Mouse (Mus musculus) ovary, adult 18-20 months (tissue): Measurements from ENCODE around the gene Tnfrsf23.
"Not testable (repeated sequence)": the region's sequence is repeated elsewhere in the genome, so short reads cannot be mapped to it uniquely, and the experiment has no call there.

ENCODE experiments used
- DNase-seq: peaks from one replicate; pipeline ENCODE4 v3.0.0; 2022; ENCODE audit warnings: low spot score, mixed read lengths

Tnfrsf23 gene

DNA sequence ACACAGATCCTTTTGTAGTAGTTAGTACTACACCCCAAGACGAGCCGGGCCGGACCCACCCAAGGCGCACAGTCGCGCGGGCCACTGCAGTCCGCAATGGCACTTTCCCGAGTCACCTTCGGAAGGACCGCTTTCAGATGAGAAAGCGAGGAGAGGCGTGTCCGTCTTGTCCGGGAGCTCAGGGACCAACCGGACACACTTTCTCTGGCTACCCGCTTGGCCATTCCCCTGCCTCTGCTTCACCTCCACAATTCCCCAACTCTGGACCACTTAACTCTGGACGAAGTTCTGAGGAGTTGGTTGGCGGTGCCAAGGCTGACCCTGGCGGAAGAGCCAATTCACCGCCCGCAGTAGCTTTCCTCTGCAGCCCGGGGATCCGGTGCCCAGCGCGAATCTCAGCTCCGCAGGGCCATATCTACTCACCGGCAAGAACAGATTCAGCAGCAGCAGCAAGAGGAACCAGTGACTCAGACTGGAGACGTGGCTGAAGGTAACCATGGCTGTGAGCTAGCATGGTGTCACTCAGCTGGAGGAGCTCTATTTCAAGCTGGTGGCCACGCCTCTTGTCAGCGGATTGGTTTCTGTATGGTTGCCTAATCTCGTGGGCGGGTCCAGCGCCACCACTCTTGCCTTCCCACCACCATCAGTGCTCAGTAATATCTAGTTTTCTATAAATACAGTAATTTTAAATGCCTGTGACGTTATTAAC, at the start of gene Tnfrsf23:
Gene Tnfrsf23 (minus strand): TSS at position 514 of the 709 bp plus-strand sequence.
- peak; percentile 75 for DNase-seq

DNA sequence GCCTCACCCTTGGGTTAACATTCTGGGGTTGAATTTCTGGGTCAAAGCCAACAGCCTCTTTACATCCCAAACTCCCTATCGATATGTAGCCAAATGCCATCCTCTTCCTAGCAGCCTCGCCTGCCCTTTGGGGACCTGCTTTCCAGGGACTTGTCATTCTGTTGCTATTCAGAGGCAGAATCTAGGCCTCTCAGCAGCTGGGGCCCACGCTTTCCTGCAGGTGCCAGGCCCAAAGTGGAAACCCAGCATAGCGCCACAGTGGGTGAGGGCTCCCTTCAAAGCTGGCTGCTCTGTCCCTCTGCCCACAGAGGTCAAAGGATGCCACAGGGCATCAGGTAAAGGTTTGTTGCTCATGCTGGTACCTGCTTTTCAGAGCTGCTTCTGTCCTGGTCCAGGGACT, 48.1 kb upstream of the Tnfrsf23 start:
- DNase-seq: no peak

DNA sequence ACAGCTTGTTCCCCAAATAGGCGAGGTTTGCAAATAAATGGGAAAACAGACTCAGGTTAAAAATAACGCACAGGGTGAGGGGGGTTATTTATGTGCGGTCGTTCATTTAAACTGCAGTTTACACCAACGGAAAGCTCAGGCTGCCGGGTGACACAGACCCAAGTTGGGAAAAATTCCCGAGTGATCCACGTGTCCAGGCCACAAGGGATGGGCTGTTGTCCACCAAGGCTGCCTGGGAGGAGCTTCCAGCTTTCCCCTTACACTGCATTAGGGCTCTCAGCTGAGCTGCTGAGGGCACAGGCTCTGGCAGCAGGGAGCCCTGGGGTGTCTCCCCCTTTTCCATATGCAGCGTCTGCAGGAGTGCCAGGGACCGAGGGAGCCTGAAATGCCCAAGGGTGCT, 44.2 kb upstream of the Tnfrsf23 start:
- DNase-seq: peak; percentile 43

DNA sequence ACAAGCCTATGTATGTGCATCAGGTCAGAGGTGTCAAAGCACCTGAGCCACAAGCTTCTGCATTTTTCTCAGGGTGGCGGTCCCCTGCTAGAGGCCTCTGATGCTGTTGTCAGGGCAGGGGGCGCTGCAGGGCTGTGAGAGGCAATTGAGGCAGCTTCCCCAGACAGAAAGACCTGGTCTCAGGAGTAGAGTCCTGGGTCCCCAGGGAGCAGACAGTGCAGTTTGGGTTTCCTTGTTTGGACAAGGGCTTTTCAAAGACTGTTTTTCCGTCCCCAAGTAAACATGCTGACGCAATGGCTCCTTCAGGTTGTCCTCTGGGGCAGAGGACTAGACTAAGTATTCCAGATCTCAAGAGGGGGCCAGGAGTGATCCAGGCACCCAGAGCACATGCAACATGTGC, 40.7 kb upstream of the Tnfrsf23 start:
- no peak for DNase-seq

DNA sequence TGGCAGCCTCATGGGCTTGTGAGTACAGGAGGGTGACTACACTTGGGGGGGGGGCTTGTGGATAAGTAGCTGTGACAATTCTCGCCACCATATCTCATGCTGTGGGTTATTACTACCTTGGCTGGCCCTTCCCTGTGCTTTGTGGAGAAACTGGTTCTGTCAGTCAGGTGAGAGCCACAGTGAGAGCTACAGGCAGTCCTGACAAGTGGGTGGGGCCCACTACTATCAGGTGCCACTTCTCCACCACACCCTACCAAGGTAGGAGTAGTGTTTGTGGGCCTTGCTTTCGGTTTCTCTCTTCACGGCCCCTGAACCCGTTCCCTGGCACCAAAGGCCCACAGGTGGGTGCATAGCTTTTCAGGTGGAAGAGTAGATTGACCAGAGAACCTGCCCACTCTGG, 38.2 kb upstream of the Tnfrsf23 start:
- DNase-seq: no peak

DNA sequence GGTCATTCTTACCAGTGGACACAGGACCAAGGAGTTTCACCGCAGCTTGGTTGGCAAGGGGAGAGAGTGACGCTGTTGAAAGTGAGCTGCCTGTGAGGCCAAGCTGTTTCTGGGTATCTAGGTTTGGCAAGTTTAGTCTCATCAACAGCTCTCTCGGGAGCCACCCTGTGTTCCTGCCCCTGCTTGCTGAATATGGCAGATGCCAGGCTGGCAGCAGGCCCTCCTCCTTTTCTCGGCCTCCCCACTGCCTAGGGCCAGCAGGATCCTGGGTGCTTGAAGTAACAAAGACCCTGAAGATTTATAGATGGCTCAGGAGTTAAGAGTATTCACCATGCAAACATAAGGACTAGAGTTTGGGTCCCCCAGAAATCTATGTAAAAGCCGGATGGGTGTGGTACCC, 37.0 kb upstream of the Tnfrsf23 start:
- DNase-seq: no peak

DNA sequence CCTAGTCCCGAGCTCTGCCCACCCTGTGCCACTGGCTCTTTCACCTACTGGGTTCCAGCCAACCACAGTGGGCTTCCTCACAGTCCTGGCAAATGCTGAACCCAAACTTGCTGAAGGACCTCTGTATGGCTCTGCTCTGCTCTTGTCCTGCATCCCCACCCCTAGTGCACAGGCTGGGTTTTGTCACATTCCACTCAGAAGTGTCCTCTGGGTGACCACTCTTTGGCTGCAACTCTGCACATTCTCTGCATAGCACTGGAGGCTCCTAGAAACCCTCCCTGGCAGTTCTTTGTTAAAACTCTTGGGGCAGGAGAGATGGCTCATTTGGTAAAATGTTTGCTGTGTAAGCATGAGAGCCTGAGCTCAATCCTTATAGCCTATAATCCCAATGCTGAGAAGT, 32.1 kb upstream of the Tnfrsf23 start:
- DNase-seq: no peak

DNA sequence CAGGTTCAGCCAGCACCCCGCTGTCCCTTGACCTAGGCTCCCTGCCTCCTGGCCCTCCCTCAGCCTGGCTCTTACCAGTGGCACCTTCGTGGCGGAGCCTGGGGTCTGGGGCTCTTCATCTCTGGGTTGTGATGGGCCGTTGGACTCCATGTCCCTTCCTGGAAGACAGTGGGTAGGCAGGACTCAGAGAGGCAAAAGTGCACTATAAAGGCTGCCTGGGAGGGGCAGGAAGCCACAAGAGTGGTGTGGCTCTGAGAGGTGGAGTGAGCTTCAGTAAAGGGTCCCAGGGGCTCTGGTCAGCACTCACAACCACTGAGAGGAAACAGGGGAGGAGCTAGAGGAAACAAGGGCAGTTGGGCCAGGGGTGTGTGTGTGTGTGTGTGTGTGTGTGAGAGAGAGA, 27.7 kb upstream of the Tnfrsf23 start:
- DNase-seq: no peak

DNA sequence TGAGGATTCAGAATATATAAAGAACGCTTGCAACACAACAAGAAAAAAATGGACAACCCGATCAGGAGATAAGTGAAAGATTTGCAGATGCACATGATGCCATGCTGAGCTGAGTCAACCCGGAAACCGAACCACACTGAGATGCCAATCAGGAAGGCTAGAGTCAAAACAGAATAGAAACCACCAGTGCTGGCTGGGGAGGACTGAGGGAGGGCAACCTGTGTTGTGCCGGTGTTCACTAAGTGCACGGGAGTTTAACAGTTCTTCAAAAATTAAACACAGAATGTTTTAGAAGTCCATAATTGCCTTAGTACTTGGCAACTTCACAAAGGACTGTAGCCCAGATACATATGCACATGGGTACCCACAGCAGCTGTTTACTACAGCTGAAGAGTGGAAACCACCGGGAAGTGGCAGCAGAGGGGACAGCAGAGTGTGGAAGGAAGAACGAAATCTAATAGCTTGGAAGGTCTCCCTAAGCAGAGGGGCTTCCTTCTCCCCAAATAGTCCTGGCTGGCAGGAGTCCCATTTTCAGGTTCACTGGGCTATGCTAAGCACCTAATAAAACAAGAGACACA, 27.2 kb upstream of the Tnfrsf23 start:
- DNase-seq: no peak

DNA sequence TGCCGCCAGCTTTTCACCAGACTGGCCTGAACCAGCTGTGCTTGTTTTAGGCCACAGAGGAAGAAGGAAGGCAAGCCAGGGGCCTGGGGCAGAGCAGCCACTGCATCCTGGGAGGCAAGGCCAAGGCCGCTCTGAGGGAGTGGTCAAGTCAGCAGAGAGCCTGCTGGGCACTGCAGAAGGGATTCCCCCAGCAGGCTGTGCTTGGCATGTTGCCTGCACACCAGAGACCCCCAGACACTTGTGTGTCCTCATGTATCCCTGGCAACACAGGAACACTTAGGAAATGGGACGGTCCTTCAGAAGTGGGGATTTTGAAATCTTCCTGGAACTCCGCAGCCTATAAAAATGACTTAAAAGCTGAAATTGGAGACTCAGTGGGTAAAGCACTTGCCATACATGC, 26.4 kb upstream of the Tnfrsf23 start:
- no peak for DNase-seq

DNA sequence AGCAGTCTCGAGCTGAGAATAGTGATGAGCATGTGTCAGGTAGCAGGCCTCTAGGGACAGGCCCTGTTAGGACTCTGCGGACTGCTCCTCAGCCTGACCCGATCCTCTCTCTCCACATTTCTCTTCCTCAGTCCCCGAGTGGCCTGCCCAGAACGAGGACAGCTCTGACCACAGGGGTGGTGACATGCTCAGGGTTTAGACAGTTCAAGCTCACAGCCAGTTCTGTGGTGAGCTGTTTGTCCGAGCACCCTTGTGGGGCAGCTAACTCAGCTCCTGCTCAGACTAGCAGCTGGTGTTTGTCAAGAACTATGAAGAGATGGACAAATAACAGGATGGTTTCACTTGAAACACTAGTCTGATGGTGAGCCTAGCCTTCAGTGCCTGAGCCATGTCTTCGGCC, 25.7 kb upstream of the Tnfrsf23 start:
- no peak for DNase-seq

DNA sequence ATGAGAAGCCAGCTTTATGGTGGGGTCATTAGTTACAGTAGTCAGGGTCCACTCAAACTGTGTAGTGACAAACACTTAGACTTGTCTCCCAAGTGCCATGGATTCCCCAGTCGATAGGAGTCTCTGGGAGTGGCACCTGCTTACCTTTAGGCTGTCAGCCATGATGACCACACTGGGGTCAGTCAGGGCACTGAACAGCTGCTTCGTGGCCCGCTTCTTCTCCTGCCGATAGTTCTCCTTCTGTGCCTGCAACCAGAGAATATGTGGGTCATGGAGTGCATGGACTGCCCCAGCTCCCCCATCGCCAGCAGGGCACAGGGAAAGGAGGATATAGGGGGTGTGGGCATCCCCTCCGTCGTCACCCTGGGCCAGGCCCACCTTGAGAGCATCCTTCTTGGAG, 23.7 kb upstream of the Tnfrsf23 start:
- DNase-seq: no peak

DNA sequence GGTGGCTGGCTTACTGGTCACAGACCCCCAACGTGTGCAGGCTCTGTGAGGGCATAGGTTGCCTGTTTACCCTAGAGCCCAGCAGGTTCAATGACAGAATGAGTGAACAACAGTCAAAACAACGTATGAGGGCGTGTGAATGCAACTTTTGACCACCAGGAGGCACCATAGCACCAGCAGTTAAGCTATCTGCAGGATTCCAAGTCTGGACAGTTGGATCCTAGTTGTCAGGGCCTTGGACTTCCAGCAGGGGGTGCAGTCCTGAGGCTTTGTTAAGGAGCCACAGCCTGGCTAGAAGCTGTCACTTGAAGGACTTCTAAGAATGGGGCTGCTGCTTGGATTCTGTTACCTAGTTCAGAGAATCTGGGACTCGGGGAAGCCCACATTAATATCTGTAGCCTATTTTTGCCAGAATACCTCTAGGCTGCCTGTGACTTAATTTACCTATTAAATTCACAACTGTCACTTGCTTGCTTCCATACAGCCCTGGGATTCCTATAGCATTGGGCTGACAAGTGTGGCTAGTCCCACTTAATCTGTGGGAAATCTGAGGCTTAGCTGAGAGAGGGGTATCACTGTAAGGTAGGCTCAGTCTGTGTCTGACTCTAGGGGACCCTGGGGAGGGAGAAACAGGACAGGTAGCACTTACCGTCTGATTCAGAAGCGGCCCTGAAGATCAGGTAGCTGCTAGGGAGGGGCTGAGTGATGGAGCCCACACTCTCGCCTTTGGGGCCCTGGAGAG, 21.2 kb upstream of the Tnfrsf23 start:
- peak; percentile 82 for DNase-seq

DNA sequence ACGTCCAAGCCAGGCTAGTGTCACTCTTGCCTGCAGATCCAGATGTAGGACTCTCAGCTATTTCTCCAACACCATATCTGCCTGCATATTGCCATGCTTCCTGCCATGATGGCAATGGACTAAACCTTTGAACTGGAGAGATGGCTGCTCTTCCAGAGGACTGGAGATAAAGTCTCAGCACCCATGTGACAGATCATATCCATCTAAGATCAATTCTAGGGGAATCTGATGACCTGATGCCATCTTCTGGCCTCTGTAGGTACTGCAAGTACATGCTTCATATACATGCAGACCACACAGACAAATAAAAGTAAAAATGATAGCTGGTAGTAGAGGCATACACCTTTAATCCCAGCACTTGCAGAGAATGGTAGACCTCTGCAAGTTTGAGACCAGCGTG, 10.5 kb upstream of the Tnfrsf23 start:
- DNase-seq: no peak

DNA sequence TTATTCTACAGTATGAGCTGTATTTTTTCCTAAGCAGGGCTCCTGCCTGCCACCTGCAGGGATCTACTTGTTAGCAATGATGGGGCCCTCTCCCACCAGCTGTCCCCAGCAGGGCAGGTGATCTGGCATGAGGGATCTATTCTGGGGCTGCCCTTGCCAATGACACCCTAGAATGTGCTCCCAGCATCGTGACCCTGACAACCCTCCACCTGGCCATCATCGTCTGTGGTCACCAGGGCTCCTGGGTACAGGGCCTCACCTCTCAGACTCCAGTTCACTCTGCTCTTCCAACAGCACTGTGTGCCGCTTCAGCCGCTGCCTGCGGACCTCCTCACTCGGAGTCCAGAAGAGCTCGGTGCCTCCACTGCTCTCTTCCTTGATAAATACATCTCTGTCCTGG, 8.9 kb upstream of the Tnfrsf23 start:
- no peak for DNase-seq

DNA sequence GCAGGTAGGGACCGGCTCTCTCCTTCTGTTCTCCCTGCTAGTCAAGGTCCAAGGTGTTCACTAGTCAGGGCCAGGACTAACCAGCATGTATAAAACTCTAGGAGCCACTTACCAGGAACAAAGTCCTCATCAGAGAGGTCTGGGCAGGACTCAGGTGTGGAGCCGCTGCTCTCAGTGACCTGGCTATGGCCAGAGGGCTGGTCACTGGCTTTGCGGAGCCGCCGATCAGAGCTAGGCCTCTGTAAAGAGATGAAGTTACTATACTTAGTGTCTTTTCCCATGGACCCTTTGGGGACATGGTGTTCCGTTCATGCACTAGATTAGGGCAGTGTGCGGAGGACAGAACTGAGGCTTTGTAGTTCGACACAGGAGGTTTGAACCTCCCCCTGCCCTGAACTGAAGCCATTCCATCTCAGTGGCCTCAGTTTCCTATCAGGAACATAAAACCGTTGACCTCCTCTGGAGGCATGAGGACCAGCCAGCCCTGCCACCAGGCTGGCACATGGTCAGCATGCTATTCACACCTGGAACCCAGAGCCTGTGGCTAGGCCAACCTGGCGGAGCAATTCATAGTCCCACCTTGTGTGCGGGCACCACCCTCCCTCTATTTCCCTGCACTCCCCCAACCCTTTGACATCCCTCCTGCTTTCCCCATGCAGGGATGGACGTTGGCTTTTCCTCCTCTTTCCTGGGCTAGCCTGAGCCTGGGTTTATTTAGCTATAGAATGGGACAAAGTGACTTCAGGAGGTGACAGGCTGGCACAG, 7.3 kb upstream of the Tnfrsf23 start:
- no peak for DNase-seq

DNA sequence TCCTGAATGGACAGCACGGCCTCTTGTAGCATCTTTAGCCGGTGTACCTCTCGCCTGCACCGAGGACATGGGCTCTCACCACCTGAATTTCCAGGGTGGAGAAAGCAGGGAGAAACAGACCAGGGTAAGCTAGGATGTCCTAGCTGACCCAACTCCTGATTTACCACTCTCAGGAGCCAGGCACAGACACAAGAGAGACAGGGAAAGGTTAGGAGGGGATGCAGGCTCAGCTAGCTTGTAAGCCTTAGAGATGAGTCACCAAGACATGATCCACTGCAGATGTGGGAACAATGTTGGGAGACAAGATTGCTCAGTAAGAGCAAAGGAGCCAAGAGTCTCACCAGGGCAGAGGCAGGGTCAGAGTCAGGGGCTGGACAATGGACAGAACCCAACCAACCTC, 6.2 kb upstream of the Tnfrsf23 start:
- no peak for DNase-seq

DNA sequence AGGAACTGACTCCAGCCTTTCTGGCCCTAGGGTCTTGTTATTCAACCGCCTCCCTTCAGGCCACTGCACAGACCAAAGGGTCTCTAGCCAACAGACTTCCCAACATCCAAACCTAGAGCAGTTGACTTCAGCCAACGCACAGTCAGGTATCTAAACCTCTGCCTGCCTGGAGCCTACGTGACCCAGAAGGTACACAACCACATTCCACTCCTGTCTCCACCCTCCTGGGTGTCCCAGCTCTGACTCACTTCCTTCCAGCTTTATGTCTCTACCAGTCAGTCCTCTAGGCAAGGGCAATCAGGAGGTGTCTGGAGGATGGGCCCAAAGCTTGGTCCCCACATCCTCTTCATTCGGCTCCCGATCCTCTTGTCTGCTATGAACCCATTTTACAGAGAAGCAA, 5.5 kb upstream of the Tnfrsf23 start:
- DNase-seq: no peak

DNA sequence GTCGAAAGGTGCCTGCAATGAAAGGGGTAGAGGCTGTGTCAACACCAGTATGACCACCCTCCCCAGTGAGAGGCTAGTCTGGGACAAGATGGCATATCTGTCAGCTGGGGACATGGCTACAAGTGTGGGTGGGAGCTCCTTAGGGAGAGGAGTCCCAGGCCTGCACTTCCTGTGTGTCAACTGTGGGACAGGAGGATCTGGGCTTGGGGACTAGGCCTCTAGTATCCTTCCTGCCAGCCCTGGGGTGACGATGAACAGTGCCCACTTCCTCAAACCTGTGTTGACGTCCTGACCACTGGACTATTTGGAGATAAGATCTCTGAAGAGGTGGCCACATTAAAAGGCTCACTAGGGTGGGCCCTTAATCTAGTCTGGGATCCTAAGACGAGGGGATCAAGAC, 4.3 kb upstream of the Tnfrsf23 start:
- no peak for DNase-seq

DNA sequence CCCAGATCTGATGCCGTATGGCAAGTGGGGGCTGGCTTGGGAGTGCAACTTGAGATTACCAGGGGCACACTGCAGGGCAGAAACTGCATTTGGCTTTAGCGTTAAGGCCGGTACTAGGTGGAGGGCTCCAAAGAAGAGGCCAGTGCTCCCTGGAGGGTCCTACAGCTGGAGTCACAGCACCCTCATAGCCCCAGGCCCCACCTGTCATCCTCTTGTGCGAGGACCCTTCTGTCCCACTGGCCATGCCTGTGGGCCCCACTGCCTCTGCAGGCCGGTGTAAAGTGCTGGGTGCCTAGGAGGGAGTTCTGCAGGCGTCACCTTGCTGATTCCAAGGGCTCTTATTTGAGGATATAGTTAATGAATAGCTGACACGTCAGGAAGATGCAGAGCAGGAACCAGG, 3.8 kb upstream of the Tnfrsf23 start:
- DNase-seq: no peak

DNA sequence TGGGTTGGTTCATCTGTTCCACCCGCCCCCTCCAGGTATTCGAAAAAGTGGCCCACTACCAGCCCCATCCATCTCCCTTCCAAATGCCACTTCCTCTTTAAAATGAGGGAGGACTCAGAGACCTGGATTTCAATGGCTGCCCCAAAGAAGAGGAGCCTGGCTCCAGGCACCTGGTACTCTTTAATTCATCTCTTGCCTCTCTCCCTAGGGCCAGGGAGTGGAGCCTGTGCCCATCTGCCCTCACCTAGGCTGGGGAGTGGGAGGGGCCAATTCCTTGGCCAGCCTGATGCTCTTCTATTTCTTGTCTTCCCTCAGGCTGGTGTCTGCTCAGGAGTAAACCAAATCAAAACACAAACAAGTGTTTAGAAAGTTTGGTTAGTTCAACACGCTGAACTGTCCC, 1.0 kb upstream of the Tnfrsf23 start:
- DNase-seq: not testable (repeated sequence)

DNA sequence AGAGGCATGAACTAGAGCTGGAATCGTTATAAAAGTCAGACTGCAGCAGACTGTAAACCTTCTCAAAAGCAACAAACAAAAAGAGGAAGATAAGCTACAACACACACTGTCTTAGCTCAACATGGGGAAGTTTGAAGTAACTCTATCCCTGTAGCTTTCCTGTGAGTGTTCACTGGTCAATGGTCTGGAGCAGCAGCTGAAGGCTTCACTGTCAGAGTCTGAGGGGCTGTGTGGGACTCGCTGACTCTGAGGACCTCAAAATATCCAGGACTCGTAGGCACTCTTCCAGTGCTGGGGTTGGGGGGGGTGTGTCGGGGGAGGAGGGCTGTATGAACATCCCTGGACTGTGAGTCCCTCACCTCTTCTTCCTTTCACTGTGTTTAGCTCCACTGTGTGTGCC, 519 bp upstream of the Tnfrsf23 start:
- DNase-seq: not testable (repeated sequence)

DNA sequence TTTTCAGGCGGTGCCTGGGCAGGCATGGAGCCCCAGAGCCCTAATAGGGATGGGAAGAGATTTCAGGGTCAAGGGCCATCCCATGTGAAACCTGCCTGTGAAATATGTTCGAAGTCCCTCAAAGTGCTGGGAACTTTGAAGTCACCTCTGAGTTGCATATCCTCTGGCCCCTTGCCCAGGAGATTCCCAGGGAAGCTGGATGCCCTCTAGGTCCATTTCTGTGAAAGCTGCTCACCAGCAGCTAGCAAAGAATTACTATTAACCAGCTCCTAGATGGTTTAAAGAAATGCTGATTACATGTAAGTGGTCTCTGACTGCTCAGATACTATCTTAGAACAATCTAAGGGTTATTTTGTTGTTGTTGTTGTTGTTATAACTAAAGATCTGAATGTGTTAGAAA, 1.1 kb downstream of the Tnfrsf23 start:
- not testable (repeated sequence) for DNase-seq
